Mouse (Mus musculus) spleen, postnatal 36 days (tissue): Measurements from ENCODE around the gene Ginm1.
"Not testable (repeated sequence)": the region's sequence is repeated elsewhere in the genome, so short reads cannot be mapped to it uniquely, and the experiment has no call there.

Experiments
- DNase-seq, 2 experiments: peaks; one replicate each; pipeline ENCODE4 v3.0.0; 2022; ENCODE audit warnings: low spot score in 2 of 2, mixed read lengths in 1 of 2

Gene Ginm1

GRCm38 (mm10) chr10:7809937-7810336 lies 17.3 kb upstream of the Ginm1 start:
- DNase-seq = peak; percentile 50 to 74

- DNase-seq = no peak
These were observed 10.0 kb upstream of the Ginm1 start for GRCm38 (mm10) chr10:7802519-7803140.

- no peak for DNase-seq
These were observed 8.6 kb upstream of the Ginm1 start for GRCm38 (mm10) chr10:7801258-7801657.

- DNase-seq = no peak
These were observed 322 bp downstream of the Ginm1 start for GRCm38 (mm10) chr10:7792254-7792750.

- no peak for DNase-seq
These were observed 5.3 kb downstream of the Ginm1 start for GRCm38 (mm10) chr10:7787319-7787718.

GRCm38 (mm10) chr10:7781214-7781613 lies 11.4 kb downstream of the Ginm1 start:
- DNase-seq = no peak

- DNase-seq = peak; percentile 88 to 91
These were observed 12.1 kb downstream of the Ginm1 start for GRCm38 (mm10) chr10:7780238-7781176.

GRCm38 (mm10) chr10:7779751-7780237 lies 12.8 kb downstream of the Ginm1 start:
- no peak for DNase-seq

GRCm38 (mm10) chr10:7778361-7778760 lies 14.3 kb downstream of the Ginm1 start:
- no peak for DNase-seq

GRCm38 (mm10) chr10:7775421-7775820 lies 17.2 kb downstream of the Ginm1 start:
- no peak for DNase-seq

GRCm38 (mm10) chr10:7772769-7773168 lies 19.9 kb downstream of the Ginm1 start:
- DNase-seq = no peak

- DNase-seq = no peak
These were observed 20.3 kb downstream of the Ginm1 start for GRCm38 (mm10) chr10:7772346-7772745.

GRCm38 (mm10) chr10:7757544-7757943 lies 35.1 kb downstream of the Ginm1 start:
- DNase-seq = no peak

GRCm38 (mm10) chr10:7748752-7749151 lies 43.9 kb downstream of the Ginm1 start:
- no peak for DNase-seq

- DNase-seq = not testable (repeated sequence)
These were observed 47.1 kb downstream of the Ginm1 start for GRCm38 (mm10) chr10:7745528-7745927.

GRCm38 (mm10) chr10:7737914-7738313 lies 54.7 kb downstream of the Ginm1 start:
- no peak for DNase-seq

GRCm38 (mm10) chr10:7737122-7737521 lies 55.5 kb downstream of the Ginm1 start:
- DNase-seq = no peak

GRCm38 (mm10) chr10:7731582-7731981 lies 61.0 kb downstream of the Ginm1 start:
- no peak for DNase-seq

- DNase-seq = no peak
These were observed 65.6 kb downstream of the Ginm1 start for GRCm38 (mm10) chr10:7727011-7727410.

- DNase-seq = no peak
These were observed 66.2 kb downstream of the Ginm1 start for GRCm38 (mm10) chr10:7726501-7726812.

- DNase-seq = peak; percentile 93 to 95
These were observed 66.7 kb downstream of the Ginm1 start, which contains the start of gene Katna1 for GRCm38 (mm10) chr10:7725751-7726500. TSS of gene Katna1 (plus strand) at chr10:7726000.
